Mouse (Mus musculus) hindbrain, embryonic 13.5 days (tissue): ENCODE results near the gene Ncf1. TPM values are rescaled to one million over a fixed set of nuclear protein-coding genes. Genes with fewer than 3 reads are reported as not detected.
A peak's percentile ranks its signal among the peaks of the same experiment; 100 is the strongest.

Source experiments
- ATAC-seq: fragments of 200-750 bp; cut with Nextera tagmentation; 2 replicates; pipeline ENCODE4 v1.8.0; 2017; ENCODE audit warnings: moderate TSS enrichment; ENCODE audit not compliant: low FRiP score
- H3K27ac ChIP-seq: fragments of 300-500 bp; sonication (generic); 2 replicates; pipeline ENCODE4 v1.5.1; 2015; ENCODE audit warnings: inconsistent platforms, mild to moderate bottlenecking, moderate library complexity
- H3K27me3 ChIP-seq: fragments of 300-500 bp; sonication (generic); 2 replicates; pipeline ENCODE4 v1.6.1; 2015; ENCODE audit warnings: mild to moderate bottlenecking, inconsistent platforms
- H3K36me3 ChIP-seq: fragments of 300-500 bp; sonication (generic); 2 replicates; pipeline ENCODE4 v1.6.1; 2015; ENCODE audit warnings: mild to moderate bottlenecking, inconsistent platforms
- H3K4me1 ChIP-seq: fragments of 300-500 bp; sonication (generic); replicated peaks from 2 replicates; pipeline ENCODE4 v1.6.1; 2015; ENCODE audit warnings: inconsistent platforms
- H3K4me2 ChIP-seq: fragments of 300-500 bp; sonication (generic); 2 replicates; pipeline ENCODE4 v1.6.1; 2015; ENCODE audit warnings: inconsistent platforms, mild to moderate bottlenecking, moderate library complexity
- H3K4me3 ChIP-seq: fragments of 300-500 bp; sonication (generic); 2 replicates; pipeline ENCODE4 v1.5.1; 2015; ENCODE audit warnings: mild to moderate bottlenecking, inconsistent platforms
- H3K9ac ChIP-seq: fragments of 300-500 bp; sonication (generic); 2 replicates; pipeline ENCODE4 v1.6.1; 2015; ENCODE audit warnings: mild to moderate bottlenecking, inconsistent platforms
- H3K9me3 ChIP-seq: fragments of 300-500 bp; sonication (generic); 2 replicates; pipeline ENCODE4 v1.6.1; 2016; ENCODE audit warnings: inconsistent platforms
- WGBS: fragments of 180-500 bp; shearing (Covaris S2); methylation state at CpG from one replicate; pipeline ENCODE4 v1.1.7; 2015; 5-methylcytosine and 5-hydroxymethylcytosine counted together
- polyA plus RNA-seq: library from polyadenylated mRNA; unstranded; fragments of >200 nt; fragmentation: Nextera tagmentation; extraction: Ambion mirVana; gene quantifications from 2 replicates; pipeline ENCODE4 v1.2.1, GENCODE M21; 2015

Gene Ncf1
- polyA plus RNA-seq, 1 experiment from 2014 or later: 2.3 TPM

GRCm38 (mm10) chr5:134241831-134242230, 12.4 kb upstream of the Ncf1 start:
- Histone ChIP-seq H3K9ac (no peak overlapping the region), H3K27me3 (no peaks in the 10 kb centered on the region), H3K9me3 (no peaks in the 10 kb centered on the region), H3K4me1 (peaks cover 17% of the 10 kb centered on the region; the same call in 1 of the 2 replicates), H3K4me2 (no peak overlapping the region), H3K4me3 (no peak overlapping the region), H3K36me3 (peaks cover 100% of the 10 kb centered on the region), H3K27ac (no peak overlapping the region)
- 83% methylated on average over 5 of the region's 5 CpGs for WGBS
- ATAC-seq: no peak

- ATAC-seq: peak; percentile 61
- H3K36me3 ChIP-seq: peaks cover 78% of the 10 kb centered on the region
- no peaks in the 10 kb centered on the region for H3K27me3 ChIP-seq
- 53% methylated on average over 28 of the region's 28 CpGs for WGBS
- no peak overlapping the region for H3K4me2 ChIP-seq
- H3K4me3 ChIP-seq: no peak overlapping the region
- peaks cover 35% of the 10 kb centered on the region for H3K4me1 ChIP-seq
- peak overlapping the region; percentile 65 for H3K27ac ChIP-seq
- H3K9ac ChIP-seq: peak overlapping the region; percentile 29; the same call in 1 of the 2 replicates
- H3K9me3 ChIP-seq: no peaks in the 10 kb centered on the region
These were observed 8.7 kb upstream of the Ncf1 start for GRCm38 (mm10) chr5:134237936-134238760.

GRCm38 (mm10) chr5:134237508-134237907, 8.1 kb upstream of the Ncf1 start:
- Histone ChIP-seq H3K4me1 (peaks cover 35% of the 10 kb centered on the region), H3K27ac (no peak overlapping the region), H3K9me3 (no peaks in the 10 kb centered on the region), H3K36me3 (peaks cover 72% of the 10 kb centered on the region), H3K4me3 (no peak overlapping the region), H3K4me2 (no peak overlapping the region), H3K27me3 (no peaks in the 10 kb centered on the region), H3K9ac (no peak overlapping the region)
- no peak for ATAC-seq
- WGBS: 93% methylated on average over 11 of the region's 11 CpGs

- Histone ChIP-seq H3K4me3 (no peak overlapping the region), H3K36me3 (peaks cover 65% of the 10 kb centered on the region), H3K27ac (no peak overlapping the region), H3K4me2 (no peak overlapping the region), H3K9me3 (no peaks in the 10 kb centered on the region), H3K4me1 (peaks cover 35% of the 10 kb centered on the region), H3K27me3 (no peaks in the 10 kb centered on the region), H3K9ac (no peak overlapping the region)
- WGBS: 89% methylated on average over 6 of the region's 6 CpGs
- ATAC-seq: no peak
These were observed 7.4 kb upstream of the Ncf1 start for GRCm38 (mm10) chr5:134236796-134237195.

- ATAC-seq: no peak
- Histone ChIP-seq H3K4me3 (no peak overlapping the region), H3K4me2 (no peak overlapping the region), H3K27me3 (no peaks in the 10 kb centered on the region), H3K4me1 (peaks cover 35% of the 10 kb centered on the region), H3K27ac (no peak overlapping the region; the same call in 1 of the 2 replicates), H3K36me3 (peaks cover 59% of the 10 kb centered on the region), H3K9ac (no peak overlapping the region), H3K9me3 (no peaks in the 10 kb centered on the region)
- 95% methylated on average over 3 of the region's 3 CpGs for WGBS
These were observed 6.8 kb upstream of the Ncf1 start for GRCm38 (mm10) chr5:134236241-134236640.

GRCm38 (mm10) chr5:134235111-134235510, 5.7 kb upstream of the Ncf1 start:
- H3K9ac ChIP-seq: no peak overlapping the region

GRCm38 (mm10) chr5:134234205-134234604, 4.8 kb upstream of the Ncf1 start:
- Histone ChIP-seq H3K36me3 (peaks cover 39% of the 10 kb centered on the region), H3K27me3 (no peaks in the 10 kb centered on the region), H3K4me2 (no peak overlapping the region), H3K4me1 (peaks cover 30% of the 10 kb centered on the region), H3K9ac (no peak overlapping the region), H3K27ac (0 out of 2 replicates have a peak overlapping the region, but pooled peaks have one; percentile 70), H3K9me3 (no peaks in the 10 kb centered on the region), H3K4me3 (no peak overlapping the region)
- 64% methylated on average over 2 of the region's 2 CpGs for WGBS
- ATAC-seq: no peak

More at GRCm38 (mm10) chr5:134235111-134235510, 5.7 kb upstream of the Ncf1 start:
- Histone ChIP-seq H3K27me3 (no peaks in the 10 kb centered on the region), H3K9me3 (no peaks in the 10 kb centered on the region), H3K4me3 (no peak overlapping the region), H3K4me2 (no peak overlapping the region), H3K27ac (peak overlapping the region; percentile 70; the same call in 1 of the 2 replicates), H3K36me3 (peaks cover 48% of the 10 kb centered on the region), H3K4me1 (peaks cover 35% of the 10 kb centered on the region)
- ATAC-seq: no peak
- 43% methylated on average over 6 of the region's 6 CpGs for WGBS

GRCm38 (mm10) chr5:134233244-134233651, 3.8 kb upstream of the Ncf1 start:
- 78% methylated on average over 7 of the region's 7 CpGs for WGBS
- Histone ChIP-seq H3K4me3 (no peak overlapping the region), H3K27me3 (no peaks in the 10 kb centered on the region), H3K9ac (no peak overlapping the region), H3K36me3 (peaks cover 29% of the 10 kb centered on the region), H3K27ac (no peak overlapping the region), H3K9me3 (no peaks in the 10 kb centered on the region), H3K4me2 (no peak overlapping the region), H3K4me1 (peaks cover 24% of the 10 kb centered on the region)
- no peak for ATAC-seq

- 45% methylated on average over 7 of the region's 7 CpGs for WGBS
These were observed 3.1 kb upstream of the Ncf1 start for GRCm38 (mm10) chr5:134232568-134232967.

GRCm38 (mm10) chr5:134232111-134232510, 2.7 kb upstream of the Ncf1 start:
- ATAC-seq: no peak
- WGBS: 80% methylated on average over 6 of the region's 6 CpGs
- Histone ChIP-seq H3K36me3 (peaks cover 18% of the 10 kb centered on the region), H3K27ac (no peak overlapping the region), H3K9me3 (no peaks in the 10 kb centered on the region), H3K4me2 (no peak overlapping the region), H3K4me1 (peaks cover 24% of the 10 kb centered on the region), H3K27me3 (no peaks in the 10 kb centered on the region), H3K4me3 (no peak overlapping the region), H3K9ac (no peak overlapping the region)

More at GRCm38 (mm10) chr5:134232568-134232967, 3.1 kb upstream of the Ncf1 start:
- no peak overlapping the region for H3K27ac ChIP-seq
- H3K9me3 ChIP-seq: no peaks in the 10 kb centered on the region
- no peaks in the 10 kb centered on the region for H3K27me3 ChIP-seq
- no peak overlapping the region for H3K9ac ChIP-seq
- H3K36me3 ChIP-seq: peaks cover 22% of the 10 kb centered on the region
- no peak for ATAC-seq
- peaks cover 24% of the 10 kb centered on the region for H3K4me1 ChIP-seq
- no peak overlapping the region for H3K4me2 ChIP-seq
- H3K4me3 ChIP-seq: no peak overlapping the region

GRCm38 (mm10) chr5:134231376-134231775, 2.0 kb upstream of the Ncf1 start:
- WGBS: 82% methylated on average over 5 of the region's 5 CpGs
- H3K4me2 ChIP-seq: no peak overlapping the region

GRCm38 (mm10) chr5:134228249-134228638, 1.2 kb downstream of the Ncf1 start:
- no peak overlapping the region for H3K9ac ChIP-seq
- H3K27ac ChIP-seq: no peak overlapping the region
- no peaks in the 10 kb centered on the region for H3K36me3 ChIP-seq
- no peak for ATAC-seq
- no peak overlapping the region for H3K4me3 ChIP-seq
- no peaks in the 10 kb centered on the region for H3K9me3 ChIP-seq
- H3K4me1 ChIP-seq: 0 out of 2 replicates have a peak, but pooled peaks cover 6% of the 10 kb centered on the region
- H3K4me2 ChIP-seq: no peak overlapping the region
- WGBS: 76% methylated on average over 6 of the region's 6 CpGs
- no peaks in the 10 kb centered on the region for H3K27me3 ChIP-seq

More at GRCm38 (mm10) chr5:134231376-134231775, 2.0 kb upstream of the Ncf1 start:
- H3K4me1 ChIP-seq: peaks cover 24% of the 10 kb centered on the region
- H3K9ac ChIP-seq: no peak overlapping the region
- H3K27me3 ChIP-seq: no peaks in the 10 kb centered on the region
- no peaks in the 10 kb centered on the region for H3K9me3 ChIP-seq
- H3K27ac ChIP-seq: no peak overlapping the region
- peaks cover 10% of the 10 kb centered on the region for H3K36me3 ChIP-seq
- no peak for ATAC-seq
- H3K4me3 ChIP-seq: no peak overlapping the region
